Mouse (Mus musculus): ENCODE data around the gene Erich6.
A peak's percentile ranks its signal among the peaks of the same experiment; 100 is the strongest.

Gene Erich6

GRCm38 (mm10) chr3:58636406-58637295 lies at the start of gene Erich6:
Gene Erich6, minus strand, starts transcription at chr3:58637207.
- DNase-seq (ENCODE audit: extremely low read depth, low read depth) = peak; percentile 79

DNA sequence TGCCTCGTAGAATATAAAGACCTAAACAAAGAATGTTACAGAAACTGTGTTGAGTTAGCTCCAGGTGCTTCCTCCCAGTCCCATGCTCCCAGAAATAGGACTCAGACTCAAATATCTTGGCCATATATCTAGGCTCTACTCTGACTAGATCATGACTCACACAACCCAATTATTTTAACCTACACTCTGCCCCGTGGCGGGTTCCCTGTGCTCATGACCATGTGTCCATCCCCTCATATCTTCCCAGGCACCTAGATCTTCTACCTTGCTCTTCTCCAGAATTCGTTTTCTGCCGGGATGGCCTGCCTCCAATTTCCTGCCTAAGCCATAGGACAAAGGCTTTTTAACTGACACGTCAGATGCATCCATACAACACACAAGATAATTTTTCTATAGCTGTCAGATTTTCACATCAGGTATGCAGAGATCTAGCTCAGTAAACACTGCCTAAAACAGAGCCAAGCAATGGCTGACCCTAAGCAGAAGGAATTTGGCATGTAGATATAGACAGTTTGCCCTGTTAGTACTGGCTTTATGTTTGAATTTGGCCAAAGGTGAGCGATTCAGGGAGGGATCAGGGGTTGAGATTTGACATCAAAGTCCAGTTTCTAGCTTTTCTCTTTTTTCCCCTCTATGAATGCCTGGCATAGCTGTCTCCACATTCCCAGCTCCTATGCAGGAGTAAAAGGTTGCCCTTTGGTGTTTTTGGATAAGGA lies 49.4 kb upstream of the Erich6 start:
- no peak for DNase-seq (ENCODE audit: extremely low read depth, low read depth)

GRCm38 (mm10) chr3:58685396-58685795 lies 48.4 kb upstream of the Erich6 start:
- DNase-seq (ENCODE audit: extremely low read depth, low read depth) = no peak

DNA sequence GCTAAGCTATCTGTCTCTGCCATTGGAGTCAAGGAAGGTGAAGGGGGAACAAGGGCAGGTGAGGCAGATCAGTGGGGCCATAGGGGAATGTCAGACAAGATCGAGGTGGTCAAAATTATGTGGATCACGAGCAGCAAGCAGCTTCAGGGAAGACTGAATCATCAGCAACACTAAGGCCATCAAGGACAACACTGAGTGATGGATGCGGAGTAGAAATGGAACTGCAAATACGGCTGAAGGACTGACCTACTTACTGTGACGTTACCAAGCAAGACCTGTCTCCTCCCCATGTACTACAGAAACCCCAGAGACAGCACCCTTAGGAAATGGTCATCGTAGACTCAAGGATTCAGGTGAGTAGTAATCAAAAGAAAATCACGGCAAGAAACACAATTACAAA lies 46.3 kb upstream of the Erich6 start:
- DNase-seq (ENCODE audit: extremely low read depth, low read depth) = no peak

- no peak for DNase-seq (ENCODE audit: extremely low read depth, low read depth)
These were observed 45.3 kb upstream of the Erich6 start for GRCm38 (mm10) chr3:58682336-58682735.

DNA sequence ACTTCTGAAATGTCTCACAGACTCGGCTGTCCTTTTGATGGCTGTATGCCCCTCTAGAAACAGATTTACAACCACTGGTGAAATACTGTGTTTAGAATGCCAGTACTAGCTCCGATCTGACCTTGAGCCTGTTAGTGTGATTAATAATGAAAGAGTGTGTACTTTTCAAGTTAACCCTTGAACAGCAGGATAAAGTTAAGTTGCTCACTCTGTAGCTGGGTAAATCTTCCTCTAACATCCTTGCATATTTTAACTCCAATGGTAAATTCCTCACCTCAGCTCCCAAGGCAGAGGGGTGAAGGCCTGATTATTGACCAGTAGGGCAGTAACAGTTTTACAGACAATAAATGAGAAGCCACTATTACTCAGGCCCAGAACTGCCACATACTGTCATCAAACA lies 44.8 kb upstream of the Erich6 start:
- DNase-seq (ENCODE audit: extremely low read depth, low read depth) = no peak

DNA sequence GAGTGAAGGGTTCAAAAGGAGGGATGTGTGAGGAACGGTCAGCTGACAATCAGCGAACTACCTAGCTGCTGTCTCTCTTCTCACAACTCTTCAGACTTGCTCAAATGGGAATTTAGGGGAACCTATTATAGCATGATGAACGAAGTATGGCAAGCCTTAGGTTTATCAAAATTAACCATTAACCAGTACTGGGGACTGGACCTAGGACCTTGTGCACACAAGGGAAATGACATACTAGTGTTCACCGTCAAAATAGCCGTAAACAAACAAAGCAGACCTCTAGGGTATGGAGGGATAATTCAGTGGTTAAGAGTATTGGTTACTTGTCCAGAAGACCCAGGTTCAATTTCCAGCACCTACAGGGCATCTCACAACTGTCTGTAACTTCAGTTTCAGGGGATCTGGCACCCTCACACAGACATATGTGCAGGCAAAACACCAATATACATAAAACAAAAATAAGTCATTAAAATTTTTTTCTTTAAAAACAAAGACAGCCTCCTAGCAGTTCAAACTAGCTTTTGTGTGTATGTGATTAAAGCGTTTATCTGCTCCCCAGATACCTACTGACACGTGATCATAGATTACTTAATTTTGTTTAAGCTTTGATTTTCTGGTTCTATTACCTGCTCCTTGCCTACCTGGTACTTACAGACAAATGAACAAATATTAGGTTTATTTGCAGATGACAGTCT lies 44.1 kb upstream of the Erich6 start:
- DNase-seq (ENCODE audit: extremely low read depth, low read depth) = no peak

GRCm38 (mm10) chr3:58679996-58680395 lies 43.0 kb upstream of the Erich6 start:
- DNase-seq (ENCODE audit: extremely low read depth, low read depth) = no peak

DNA sequence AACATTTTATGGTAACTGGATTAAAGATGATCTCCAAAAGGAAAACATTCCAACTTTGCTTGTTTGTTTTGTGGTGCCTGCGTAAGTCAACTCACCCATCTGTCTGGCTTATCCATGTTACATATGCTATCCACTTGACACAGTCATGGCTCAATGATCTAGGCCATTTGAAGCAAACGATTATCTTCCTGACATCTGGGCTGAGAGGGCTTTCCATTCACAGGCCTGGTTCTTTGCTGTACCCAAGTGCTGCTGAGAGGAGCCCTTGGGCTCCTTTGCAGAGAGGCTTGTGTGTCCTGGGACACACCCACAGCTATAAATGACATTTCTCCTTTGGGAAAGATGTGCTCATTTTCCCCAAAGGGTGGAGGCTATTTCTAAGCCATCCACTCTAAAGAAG lies 41.9 kb upstream of the Erich6 start:
- no peak for DNase-seq (ENCODE audit: extremely low read depth, low read depth)

- no peak for DNase-seq (ENCODE audit: extremely low read depth, low read depth)
These were observed 41.4 kb upstream of the Erich6 start for GRCm38 (mm10) chr3:58678384-58678783.

GRCm38 (mm10) chr3:58677615-58678014 lies 40.6 kb upstream of the Erich6 start:
- DNase-seq (ENCODE audit: extremely low read depth, low read depth) = no peak

GRCm38 (mm10) chr3:58673295-58673694 lies 36.3 kb upstream of the Erich6 start:
- DNase-seq (ENCODE audit: extremely low read depth, low read depth) = no peak

GRCm38 (mm10) chr3:58672481-58673183 lies 35.6 kb upstream of the Erich6 start:
- DNase-seq (ENCODE audit: extremely low read depth, low read depth) = no peak

DNA sequence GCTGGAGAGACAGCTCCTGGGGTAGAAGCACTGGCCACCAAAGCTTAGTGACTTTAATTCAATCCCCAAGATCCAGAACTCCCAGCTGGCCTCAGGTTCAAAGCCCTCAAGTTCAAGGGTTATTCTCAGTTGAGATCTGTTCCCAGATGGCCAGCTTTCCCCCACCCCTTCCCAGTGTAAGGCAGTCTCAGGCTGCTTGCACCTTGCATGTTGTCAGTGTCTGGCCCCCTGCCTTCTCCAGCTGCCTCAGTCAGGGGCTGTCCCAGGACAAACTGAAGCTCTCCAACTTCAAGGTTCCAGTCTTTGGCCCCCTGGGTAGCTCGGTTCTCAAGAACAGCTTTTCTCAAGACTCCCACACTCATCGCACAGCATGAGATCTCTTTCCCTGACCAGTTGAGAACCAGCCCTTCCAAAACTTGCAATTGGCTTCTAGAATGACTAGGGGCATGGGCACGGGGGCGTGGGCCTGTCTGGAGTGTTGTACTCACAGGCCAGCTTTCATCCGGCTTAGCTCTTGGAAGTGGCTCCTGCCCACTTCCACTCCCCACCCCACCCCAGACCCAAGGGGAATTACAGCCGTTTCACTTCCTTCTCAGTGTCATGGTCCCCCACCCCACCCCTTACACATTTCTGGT lies 34.7 kb upstream of the Erich6 start:
- DNase-seq (ENCODE audit: extremely low read depth, low read depth) = no peak

GRCm38 (mm10) chr3:58663970-58664369 lies 27.0 kb upstream of the Erich6 start:
- DNase-seq (ENCODE audit: extremely low read depth, low read depth) = no peak

DNA sequence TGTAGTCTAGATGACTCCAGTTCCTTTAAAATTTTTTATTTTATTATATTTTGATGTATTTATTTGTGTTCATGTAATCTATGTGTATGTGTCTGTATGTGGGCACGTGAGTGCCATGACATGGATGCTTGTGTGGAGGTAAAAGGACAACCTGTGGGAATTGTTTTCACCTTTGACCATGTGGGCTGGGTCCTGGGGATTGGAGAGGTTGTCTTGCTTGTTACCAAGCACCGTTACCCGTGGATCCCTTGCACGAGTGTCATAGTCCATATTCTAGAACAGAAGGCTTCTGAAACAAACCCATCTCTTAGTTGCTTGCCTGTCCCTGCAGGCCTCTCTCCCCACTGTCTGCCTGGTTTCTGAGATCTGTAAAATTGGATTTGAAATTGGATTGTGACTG lies 23.6 kb upstream of the Erich6 start:
- DNase-seq (ENCODE audit: extremely low read depth, low read depth) = no peak

DNA sequence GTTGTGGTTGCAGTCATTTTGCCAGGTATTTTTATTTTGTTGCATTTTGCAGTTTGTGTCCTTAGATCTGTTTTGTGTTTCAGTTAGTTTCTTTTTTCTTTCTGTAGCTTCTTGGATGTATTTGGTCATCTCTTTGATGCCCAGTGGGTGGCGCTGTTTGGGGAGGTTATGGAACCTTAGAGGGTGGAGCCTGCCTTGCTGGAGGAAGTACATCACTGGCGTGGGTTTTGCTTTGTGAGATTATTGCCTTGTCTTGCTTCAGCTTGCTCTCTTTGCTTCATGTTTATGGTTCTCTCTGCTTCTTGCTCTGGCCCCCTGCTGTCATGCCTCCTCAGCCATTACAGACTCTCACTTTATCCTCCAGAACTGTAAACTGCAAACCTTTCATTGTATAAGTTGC lies 20.3 kb upstream of the Erich6 start:
- peak; percentile 49 for DNase-seq (ENCODE audit: extremely low read depth, low read depth)

- peak; percentile 49 for DNase-seq (ENCODE audit: extremely low read depth, low read depth)
These were observed 18.5 kb upstream of the Erich6 start for GRCm38 (mm10) chr3:58655362-58656130.

DNA sequence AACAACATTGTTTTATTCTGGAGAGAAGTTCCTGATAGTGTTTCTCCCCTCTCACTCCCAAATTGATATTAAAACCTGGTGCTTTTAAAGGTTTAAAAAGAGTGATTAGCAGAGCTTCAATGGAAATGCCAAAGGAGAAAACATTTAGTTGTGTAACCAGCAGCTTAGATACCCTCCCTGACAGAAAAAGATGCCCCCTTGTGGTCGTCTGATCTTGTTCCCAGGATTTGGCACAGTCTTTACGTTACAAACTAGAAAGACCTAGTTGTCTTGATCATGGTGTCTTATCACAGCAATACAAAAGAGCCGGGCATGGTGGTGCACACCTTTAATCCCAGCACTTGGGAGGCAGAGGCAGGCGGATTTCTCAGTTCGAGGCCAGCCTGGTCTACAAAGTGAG lies 16.9 kb upstream of the Erich6 start:
- peak; percentile 34 for DNase-seq (ENCODE audit: extremely low read depth, low read depth)

DNA sequence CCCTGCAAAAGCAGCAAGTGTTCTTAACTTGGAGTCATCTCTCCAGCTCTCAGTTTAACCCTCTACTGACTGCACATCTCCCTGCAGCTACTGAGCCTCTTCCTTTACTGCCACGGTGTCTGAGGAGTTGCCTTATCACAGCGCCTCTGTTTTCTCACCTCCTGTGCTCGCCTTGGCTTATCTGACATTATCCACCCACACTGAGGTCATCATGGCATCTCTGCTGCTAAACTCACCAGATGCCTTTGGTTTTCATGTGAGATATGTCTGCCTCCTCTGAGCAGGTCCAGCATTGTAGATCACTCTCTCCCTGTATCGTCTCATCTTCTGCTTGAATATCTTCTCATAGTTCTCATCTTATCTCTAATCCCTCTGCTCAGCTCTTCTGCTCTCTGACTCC lies 13.3 kb upstream of the Erich6 start:
- DNase-seq (ENCODE audit: extremely low read depth, low read depth) = peak; percentile 23

All from MEL-GATA-1-ER (cell line).